Mouse (Mus musculus): Measurements from ENCODE around the gene Tmem252. TPM values are rescaled to one million over a fixed set of nuclear protein-coding genes. Genes with fewer than 3 reads are reported as not detected.

The Tmem252 gene
- polyA plus RNA-seq, 1 experiment from 2014 or later = 3.9 TPM

GRCm38 (mm10) chr19:24671571-24671970 lies 2.2 kb upstream of the Tmem252 start:
- H3K36me3 ChIP-seq (ENCODE audit: control insufficient read depth, insufficient read depth) = no peaks in the 10 kb centered on the region
- peaks cover 14% of the 10 kb centered on the region for H3K4me1 ChIP-seq (ENCODE audit: control insufficient read depth, insufficient read depth, low read length)
- H3K27me3 ChIP-seq (ENCODE audit: control insufficient read depth, insufficient read depth, low read length) = no peaks in the 10 kb centered on the region
- H3K9me3 ChIP-seq (replicated peaks; ENCODE audit: control insufficient read depth, low read length) = no peaks in the 10 kb centered on the region
- no peak overlapping the region for H3K4me2 ChIP-seq (ENCODE audit: low read depth, low read length)
- no peak for ATAC-seq (replicated peaks; ENCODE audit: extremely low read depth, insufficient read depth, low FRiP score)
- 48% methylated on average over 3 of the region's 3 CpGs for WGBS
- no peak overlapping the region for H3K9ac ChIP-seq (ENCODE audit: low read length)
- H3K4me3 ChIP-seq (ENCODE audit: low read length) = no peak overlapping the region
- peak overlapping the region; percentile 2; the same call in 1 of the 2 replicates for H3K27ac ChIP-seq (ENCODE audit: low read length)

- Histone ChIP-seq H3K9me3 (replicated peaks; ENCODE audit: control insufficient read depth, low read length) (no peaks in the 10 kb centered on the region), H3K4me1 (ENCODE audit: control insufficient read depth, insufficient read depth, low read length) (peaks cover 20% of the 10 kb centered on the region), H3K4me3 (ENCODE audit: low read length) (no peak overlapping the region), H3K9ac (ENCODE audit: low read length) (no peak overlapping the region), H3K27ac (ENCODE audit: low read length) (peak overlapping the region; percentile 33), H3K36me3 (ENCODE audit: control insufficient read depth, insufficient read depth) (no peaks in the 10 kb centered on the region), H3K27me3 (ENCODE audit: control insufficient read depth, insufficient read depth, low read length) (no peaks in the 10 kb centered on the region), H3K4me2 (ENCODE audit: low read depth, low read length) (no peak overlapping the region)
- WGBS = 54% methylated on average over 10 of the region's 10 CpGs
- no peak for ATAC-seq (replicated peaks; ENCODE audit: extremely low read depth, insufficient read depth, low FRiP score)
Observed at GRCm38 (mm10) chr19:24672366-24672960, 1.3 kb upstream of the Tmem252 start.

DNA sequence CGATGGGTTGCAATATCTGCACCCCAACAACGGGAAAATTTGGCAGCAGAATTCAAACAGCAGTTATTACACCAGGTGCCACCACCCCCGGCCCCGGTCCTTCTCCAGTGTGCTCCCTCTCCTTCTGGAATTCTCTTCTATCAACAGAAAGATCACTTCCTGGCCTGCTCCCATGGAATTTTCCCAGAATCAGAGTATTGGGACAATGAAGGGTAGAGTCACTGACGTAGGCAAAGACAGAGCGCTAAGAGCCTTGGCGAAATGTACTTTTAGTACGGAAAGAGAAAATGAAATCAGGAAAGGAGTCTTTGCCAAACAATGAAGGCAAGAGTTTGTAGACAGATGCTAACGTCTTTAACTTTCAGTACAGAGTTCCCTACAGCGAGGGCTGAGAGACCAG lies 477 bp upstream of the Tmem252 start:
- Histone ChIP-seq H3K4me3 (ENCODE audit: low read length) (no peak overlapping the region), H3K4me2 (ENCODE audit: low read depth, low read length) (no peak overlapping the region), H3K27me3 (ENCODE audit: control insufficient read depth, insufficient read depth, low read length) (no peaks in the 10 kb centered on the region), H3K4me1 (ENCODE audit: control insufficient read depth, insufficient read depth, low read length) (peaks cover 20% of the 10 kb centered on the region), H3K9ac (ENCODE audit: low read length) (no peak overlapping the region), H3K27ac (ENCODE audit: low read length) (peak overlapping the region; percentile 33), H3K9me3 (replicated peaks; ENCODE audit: control insufficient read depth, low read length) (no peaks in the 10 kb centered on the region), H3K36me3 (ENCODE audit: control insufficient read depth, insufficient read depth) (no peaks in the 10 kb centered on the region)
- ATAC-seq (replicated peaks; ENCODE audit: extremely low read depth, insufficient read depth, low FRiP score) = no peak
- WGBS = 74% methylated on average over 10 of the region's 10 CpGs

DNA sequence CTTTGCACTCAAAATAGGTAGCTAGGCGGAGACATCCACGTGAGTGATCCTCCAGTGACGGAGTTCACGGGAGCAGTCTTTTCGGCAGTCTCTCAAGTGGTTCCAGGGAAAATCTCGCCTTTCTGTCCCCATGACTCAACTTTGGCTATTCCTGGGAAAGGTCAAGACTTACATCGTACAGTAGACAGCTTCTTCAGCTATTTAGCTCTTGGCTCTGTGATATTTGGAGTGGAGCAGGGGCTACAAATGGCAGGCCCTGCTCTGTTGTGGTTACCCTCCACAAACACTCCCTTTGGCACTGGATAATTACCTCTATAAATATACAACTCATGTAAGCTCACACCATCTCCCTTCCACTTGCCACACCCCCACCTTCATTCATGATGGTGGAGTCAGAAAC lies 2.6 kb downstream of the Tmem252 start:
- no peak overlapping the region for H3K4me2 ChIP-seq (ENCODE audit: low read depth, low read length)
- H3K4me3 ChIP-seq (ENCODE audit: low read length) = no peak overlapping the region
- H3K27ac ChIP-seq (ENCODE audit: low read length) = 0 out of 2 replicates have a peak overlapping the region, but pooled peaks have one; percentile 8
- H3K36me3 ChIP-seq (ENCODE audit: control insufficient read depth, insufficient read depth) = no peaks in the 10 kb centered on the region
- H3K9me3 ChIP-seq (replicated peaks; ENCODE audit: control insufficient read depth, low read length) = no peaks in the 10 kb centered on the region
- peaks cover 21% of the 10 kb centered on the region for H3K4me1 ChIP-seq (ENCODE audit: control insufficient read depth, insufficient read depth, low read length)
- peak; percentile 62 for ATAC-seq (replicated peaks; ENCODE audit: extremely low read depth, insufficient read depth, low FRiP score)
- no peaks in the 10 kb centered on the region for H3K27me3 ChIP-seq (ENCODE audit: control insufficient read depth, insufficient read depth, low read length)
- WGBS = 40% methylated on average over 7 of the region's 7 CpGs
- no peak overlapping the region for H3K9ac ChIP-seq (ENCODE audit: low read length)

DNA sequence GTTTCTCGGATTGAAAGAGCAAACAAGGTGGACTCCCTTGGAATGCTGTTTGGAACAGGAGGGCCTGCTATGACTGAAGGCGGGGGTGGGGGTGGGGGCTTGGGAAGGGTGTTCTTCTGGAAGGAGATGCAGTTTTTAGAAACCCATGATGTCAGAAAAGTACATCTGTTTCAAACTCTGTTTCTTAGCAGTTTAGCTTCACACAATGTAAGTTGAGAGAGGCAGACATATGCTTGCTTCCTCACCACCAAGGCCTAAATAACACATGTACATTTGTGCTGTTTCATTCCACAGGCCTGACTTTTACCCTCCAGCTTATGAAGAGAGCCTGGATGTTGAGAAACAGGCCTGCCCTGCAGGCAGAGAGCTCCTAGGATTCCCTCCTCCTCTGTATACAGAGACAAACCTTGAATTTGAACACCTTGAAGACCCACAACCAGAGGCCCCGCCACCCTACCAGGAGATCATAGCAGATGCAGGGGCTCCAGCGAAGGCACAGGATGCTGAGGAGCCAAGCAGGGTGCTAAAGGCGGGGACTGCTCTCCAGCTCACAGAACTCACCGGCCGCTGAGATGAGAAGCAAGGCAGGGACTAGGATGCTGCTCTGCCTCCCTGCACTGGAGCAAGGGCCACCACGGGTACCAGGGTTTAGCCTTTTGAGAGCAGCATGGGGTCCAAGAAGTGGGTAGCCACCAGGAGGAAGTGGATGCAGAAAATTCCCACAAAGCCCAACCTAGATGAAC lies 3.6 kb downstream of the Tmem252 start:
- ATAC-seq (replicated peaks; ENCODE audit: extremely low read depth, insufficient read depth, low FRiP score) = no peak
- no peaks in the 10 kb centered on the region for H3K27me3 ChIP-seq (ENCODE audit: control insufficient read depth, insufficient read depth, low read length)
- WGBS = 62% methylated on average over 8 of the region's 8 CpGs
- no peaks in the 10 kb centered on the region for H3K9me3 ChIP-seq (replicated peaks; ENCODE audit: control insufficient read depth, low read length)
- H3K4me3 ChIP-seq (ENCODE audit: low read length) = no peak overlapping the region
- H3K4me2 ChIP-seq (ENCODE audit: low read depth, low read length) = no peak overlapping the region
- H3K4me1 ChIP-seq (ENCODE audit: control insufficient read depth, insufficient read depth, low read length) = peaks cover 17% of the 10 kb centered on the region
- no peak overlapping the region for H3K9ac ChIP-seq (ENCODE audit: low read length)
- no peaks in the 10 kb centered on the region for H3K36me3 ChIP-seq (ENCODE audit: control insufficient read depth, insufficient read depth)
- no peak overlapping the region; the same call in 1 of the 2 replicates for H3K27ac ChIP-seq (ENCODE audit: low read length)

- no peak; the same call in 1 of the 2 replicates for ATAC-seq (replicated peaks; ENCODE audit: extremely low read depth, insufficient read depth, low FRiP score)
- H3K4me2 ChIP-seq (ENCODE audit: low read depth, low read length) = no peak overlapping the region
- H3K36me3 ChIP-seq (ENCODE audit: control insufficient read depth, insufficient read depth) = no peaks in the 10 kb centered on the region
- no peaks in the 10 kb centered on the region for H3K9me3 ChIP-seq (replicated peaks; ENCODE audit: control insufficient read depth, low read length)
- peaks cover 17% of the 10 kb centered on the region for H3K4me1 ChIP-seq (ENCODE audit: control insufficient read depth, insufficient read depth, low read length)
- H3K4me3 ChIP-seq (ENCODE audit: low read length) = no peak overlapping the region
- peak overlapping the region; percentile 76 for H3K27ac ChIP-seq (ENCODE audit: low read length)
- H3K9ac ChIP-seq (ENCODE audit: low read length) = no peak overlapping the region
- WGBS = 40% methylated on average over 12 of the region's 12 CpGs
- H3K27me3 ChIP-seq (ENCODE audit: control insufficient read depth, insufficient read depth, low read length) = no peaks in the 10 kb centered on the region
Observed at GRCm38 (mm10) chr19:24683016-24683720, 9.4 kb downstream of the Tmem252 start.

GRCm38 (mm10) chr19:24686411-24686810 lies 12.6 kb downstream of the Tmem252 start:
- Histone ChIP-seq H3K9ac (ENCODE audit: low read length) (no peak overlapping the region), H3K36me3 (ENCODE audit: control insufficient read depth, insufficient read depth) (peaks cover 3% of the 10 kb centered on the region; the same call in 1 of the 2 replicates), H3K9me3 (replicated peaks; ENCODE audit: control insufficient read depth, low read length) (no peaks in the 10 kb centered on the region), H3K27me3 (ENCODE audit: control insufficient read depth, insufficient read depth, low read length) (no peaks in the 10 kb centered on the region), H3K4me3 (ENCODE audit: low read length) (no peak overlapping the region), H3K4me1 (ENCODE audit: control insufficient read depth, insufficient read depth, low read length) (peaks cover 18% of the 10 kb centered on the region), H3K27ac (ENCODE audit: low read length) (no peak overlapping the region), H3K4me2 (ENCODE audit: low read depth, low read length) (no peak overlapping the region)
- ATAC-seq (replicated peaks; ENCODE audit: extremely low read depth, insufficient read depth, low FRiP score) = no peak
- WGBS = 92% methylated on average over 10 of the region's 10 CpGs

- H3K9me3 ChIP-seq (replicated peaks; ENCODE audit: control insufficient read depth, low read length) = no peaks in the 10 kb centered on the region
- no peak overlapping the region for H3K4me3 ChIP-seq (ENCODE audit: low read length)
- ATAC-seq (replicated peaks; ENCODE audit: extremely low read depth, insufficient read depth, low FRiP score) = no peak
- WGBS = 80% methylated on average over 6 of the region's 6 CpGs
- peaks cover 21% of the 10 kb centered on the region for H3K4me1 ChIP-seq (ENCODE audit: control insufficient read depth, insufficient read depth, low read length)
- no peaks in the 10 kb centered on the region for H3K27me3 ChIP-seq (ENCODE audit: control insufficient read depth, insufficient read depth, low read length)
- peaks cover 3% of the 10 kb centered on the region; the same call in 1 of the 2 replicates for H3K36me3 ChIP-seq (ENCODE audit: control insufficient read depth, insufficient read depth)
- H3K9ac ChIP-seq (ENCODE audit: low read length) = no peak overlapping the region
- no peak overlapping the region for H3K4me2 ChIP-seq (ENCODE audit: low read depth, low read length)
- no peak overlapping the region for H3K27ac ChIP-seq (ENCODE audit: low read length)
Observed at GRCm38 (mm10) chr19:24688327-24688726, 14.5 kb downstream of the Tmem252 start.

DNA sequence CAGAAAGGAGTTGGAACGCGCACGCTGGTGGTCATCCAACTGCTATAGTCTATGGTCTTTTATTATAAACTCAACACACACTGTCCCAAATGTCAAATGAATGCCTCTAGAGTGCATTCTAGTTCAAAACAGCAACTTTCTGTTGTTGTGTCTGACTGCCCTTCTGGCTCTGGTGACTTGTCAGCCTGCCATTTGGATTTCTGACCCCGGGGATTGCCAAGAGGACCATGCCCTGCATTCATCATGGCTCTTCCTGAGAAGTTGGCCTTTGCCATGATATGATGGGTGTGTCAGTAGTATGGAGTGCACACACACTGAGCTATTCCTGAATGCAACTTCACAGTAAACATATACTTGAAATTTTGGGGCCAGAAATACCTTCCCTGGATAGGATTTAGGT lies 15.7 kb downstream of the Tmem252 start:
- no peaks in the 10 kb centered on the region for H3K27me3 ChIP-seq (ENCODE audit: control insufficient read depth, insufficient read depth, low read length)
- H3K9me3 ChIP-seq (replicated peaks; ENCODE audit: control insufficient read depth, low read length) = no peaks in the 10 kb centered on the region
- H3K27ac ChIP-seq (ENCODE audit: low read length) = no peak overlapping the region
- no peak for ATAC-seq (replicated peaks; ENCODE audit: extremely low read depth, insufficient read depth, low FRiP score)
- no peak overlapping the region for H3K9ac ChIP-seq (ENCODE audit: low read length)
- peaks cover 3% of the 10 kb centered on the region; the same call in 1 of the 2 replicates for H3K36me3 ChIP-seq (ENCODE audit: control insufficient read depth, insufficient read depth)
- no peak overlapping the region for H3K4me2 ChIP-seq (ENCODE audit: low read depth, low read length)
- H3K4me1 ChIP-seq (ENCODE audit: control insufficient read depth, insufficient read depth, low read length) = peaks cover 11% of the 10 kb centered on the region
- 95% methylated on average over 4 of the region's 4 CpGs for WGBS
- no peak overlapping the region for H3K4me3 ChIP-seq (ENCODE audit: low read length)

Measured in heart, embryonic 16.5 days (tissue).